Comparison of ENCODE assay signal across 8 mouse cellular contexts in genomic region chr9:77917074-77917621, GRCm38 (mm10). TPM values are rescaled to one million over a fixed set of nuclear protein-coding genes. Genes with fewer than 3 reads are reported as not detected.
A peak's percentile ranks its signal among the peaks of the same experiment; 100 is the strongest.
DNase-seq lines count a peak whose midpoint lies in the region; ATAC-seq and TF ChIP-seq lines count a peak whose summit lies in the region.

Elovl5 (plus strand) TSS chr9:77917364.

- peak within 1 kb of the TSS; percentile 93 for H3K27ac ChIP-seq in heart, embryonic 12.5 days (ENCODE audit: poor library complexity, severe bottlenecking)
- peak within 1 kb of the TSS; percentile 87 for H3K27ac ChIP-seq in kidney, postnatal 0 days
- peak within 1 kb of the TSS; percentile 34 for H3K27ac ChIP-seq in liver, embryonic 11.5 days (ENCODE audit: low read depth, low read length)
- peak within 1 kb of the TSS; percentile 75 for H3K27ac ChIP-seq in stomach, embryonic 14.5 days (ENCODE audit: low read length)

- H3K27me3 ChIP-seq in heart, embryonic 12.5 days (replicated peaks), result no peaks in the 10 kb centered on the region
- H3K27me3 ChIP-seq in kidney, postnatal 0 days (ENCODE audit: insufficient read depth, low read length), result no peaks in the 10 kb centered on the region
- no peaks in the 10 kb centered on the region for H3K27me3 ChIP-seq in liver, embryonic 11.5 days (replicated peaks; ENCODE audit: control insufficient read depth, insufficient read depth, low read length)
- no peaks in the 10 kb centered on the region for H3K27me3 ChIP-seq in stomach, embryonic 14.5 days (ENCODE audit: control insufficient read depth, insufficient read depth, low read length)

- H3K4me2 ChIP-seq in heart, embryonic 12.5 days, result peak within 1 kb of the TSS; percentile 69
- H3K4me2 ChIP-seq in kidney, postnatal 0 days (ENCODE audit: low read length), result peak within 1 kb of the TSS; percentile 93
- H3K4me2 ChIP-seq in liver, embryonic 11.5 days, result peak within 1 kb of the TSS; percentile 71
- peak within 1 kb of the TSS; percentile 88 for H3K4me2 ChIP-seq in stomach, embryonic 14.5 days (replicated peaks; ENCODE audit: low read depth, low read length)

- no peaks in the 10 kb centered on the region for H3K9me3 ChIP-seq in heart, embryonic 12.5 days (replicated peaks)
- H3K9me3 ChIP-seq in kidney, postnatal 0 days (replicated peaks; ENCODE audit: low read length), result no peaks in the 10 kb centered on the region
- no peaks in the 10 kb centered on the region for H3K9me3 ChIP-seq in liver, embryonic 11.5 days (ENCODE audit: control insufficient read depth, low read length)
- H3K9me3 ChIP-seq in stomach, embryonic 14.5 days (ENCODE audit: control insufficient read depth, low read depth, low read length), result no peaks in the 10 kb centered on the region

- peak; percentile 73 for ATAC-seq in erythroid progenitor cell, adult 5-6 weeks (replicated peaks; ENCODE audit: low FRiP score, poor library complexity, severe bottlenecking)
- peak; percentile 93 for ATAC-seq in heart, embryonic 12.5 days (ENCODE audit: insufficient number of reproducible peaks, low FRiP score)
- ATAC-seq in kidney, postnatal 0 days (replicated peaks; ENCODE audit: low FRiP score, low read depth), result peak; percentile 96
- peak; percentile 89 for ATAC-seq in liver, embryonic 11.5 days (replicated peaks; ENCODE audit: low FRiP score)
- ATAC-seq in stomach, embryonic 14.5 days (ENCODE audit: insufficient number of reproducible peaks, insufficient read depth, low FRiP score, low read depth), result peak; percentile 92

- no peaks in the 10 kb centered on the region for H3K36me3 ChIP-seq in heart, embryonic 12.5 days
- no peaks in the 10 kb centered on the region for H3K36me3 ChIP-seq in kidney, postnatal 0 days (ENCODE audit: insufficient read depth, low read length)
- no peaks in the 10 kb centered on the region for H3K36me3 ChIP-seq in liver, embryonic 11.5 days (ENCODE audit: control insufficient read depth, insufficient read depth, low read length)
- H3K36me3 ChIP-seq in stomach, embryonic 14.5 days (ENCODE audit: control insufficient read depth, insufficient read depth, low read length), result no peaks in the 10 kb centered on the region

- peak within 1 kb of the TSS; percentile 99 for H3K4me3 ChIP-seq in heart, embryonic 12.5 days
- H3K4me3 ChIP-seq in kidney, postnatal 0 days (replicated peaks; ENCODE audit: low read depth, low read length), result peak within 1 kb of the TSS; percentile 98
- peak within 1 kb of the TSS; percentile 92 for H3K4me3 ChIP-seq in liver, embryonic 11.5 days (ENCODE audit: low read depth, low read length)
- H3K4me3 ChIP-seq in stomach, embryonic 14.5 days (ENCODE audit: low read depth, low read length), result peak within 1 kb of the TSS; percentile 92

- H3K4me1 ChIP-seq in heart, embryonic 12.5 days (replicated peaks), result peaks cover 41% of the 10 kb centered on the region
- H3K4me1 ChIP-seq in kidney, postnatal 0 days (replicated peaks; ENCODE audit: insufficient read depth, low read length), result no peaks in the 10 kb centered on the region
- H3K4me1 ChIP-seq in liver, embryonic 11.5 days (replicated peaks; ENCODE audit: control insufficient read depth, insufficient read depth, low read length), result peaks cover 11% of the 10 kb centered on the region
- H3K4me1 ChIP-seq in stomach, embryonic 14.5 days (ENCODE audit: control insufficient read depth, insufficient read depth, low read length), result peaks cover 8% of the 10 kb centered on the region; the same call in 1 of the 2 replicates

- under 1% methylated on average over 42 of the region's 42 CpGs for WGBS in heart, embryonic 12.5 days
- WGBS in kidney, postnatal 0 days, result under 1% methylated on average over 42 of the region's 42 CpGs
- under 1% methylated on average over 42 of the region's 42 CpGs for WGBS in liver, embryonic 11.5 days
- WGBS in stomach, embryonic 14.5 days, result under 1% methylated on average over 42 of the region's 42 CpGs

- no peak; the same call in 1 of the 2 replicates for TF ChIP-seq CTCF in kidney, postnatal 0 days (IDR thresholded peaks at IDR 0.05; ENCODE audit: low read depth)

- peak within 1 kb of the TSS; percentile 95 for H3K9ac ChIP-seq in heart, embryonic 12.5 days
- H3K9ac ChIP-seq in kidney, postnatal 0 days (ENCODE audit: low read depth, low read length), result peak within 1 kb of the TSS; percentile 77
- peak within 1 kb of the TSS; percentile 51 for H3K9ac ChIP-seq in liver, embryonic 11.5 days (ENCODE audit: low read depth, low read length)
- peak within 1 kb of the TSS; percentile 71 for H3K9ac ChIP-seq in stomach, embryonic 14.5 days (replicated peaks; ENCODE audit: low read depth, low read length)

- peak; percentile 98 for DNase-seq in CD4-positive helper T cell, adult 2 months (ENCODE audit: low read depth, low spot score)
- peak; percentile 92 for DNase-seq in brain, embryonic 18.5 days (ENCODE audit: low read depth, low spot score)
- peak; percentile 97 for DNase-seq in kidney, postnatal 0 days (ENCODE audit: low spot score)
- peak; percentile 93 for DNase-seq in liver, embryonic 11.5 days (ENCODE audit: low spot score)
- peak; percentile 97 for DNase-seq in naive thymus-derived CD4-positive, alpha-beta T cell, adult 2 months (ENCODE audit: low read depth)

RNA-seq across cellular contexts. Expression of gene Elovl5, which starts in this region (rescaled TPM):
- 10.5 and 16.2 TPM in 2 replicates for total RNA-seq in erythroid progenitor cell, adult 5-6 weeks (2015; ENCODE audit: low replicate concordance)
- 10.4 and 10.9 TPM in 2 replicates for total RNA-seq in erythroid progenitor cell, adult 5-6 weeks (2017; ENCODE audit: low replicate concordance)
- polyA plus RNA-seq in heart, embryonic 12.5 days (2016; fragmentation: Nextera tagmentation; extraction: Ambion mirVana), result 84.9 and 86.5 TPM in 2 replicates
- 60.5 and 68.4 TPM in 2 replicates for polyA plus RNA-seq in kidney, postnatal 0 days (2015; fragmentation: Nextera tagmentation; extraction: Ambion mirVana)
- polyA plus RNA-seq in liver, embryonic 11.5 days (2014; fragmentation: Nextera tagmentation; extraction: Ambion mirVana), result 54.1 and 56.0 TPM in 2 replicates
- 85.4 and 89.1 TPM in 2 replicates for polyA plus RNA-seq in stomach, embryonic 14.5 days (2014; fragmentation: Nextera tagmentation; extraction: Ambion mirVana)

Comparison
In these comparisons a context has a peak if more than half of its experiments do, and no peak if none do; other contexts are left out.
1. Peak in every context shown above with its lines: DNase-seq, ATAC-seq, H3K4me3 ChIP-seq and H3K27ac ChIP-seq.
2. H3K27ac ChIP-seq: peak in every context shown above with its lines; median percentile 93 in heart, embryonic 12.5 days; 87 in kidney, postnatal 0 days; 75 in stomach, embryonic 14.5 days; 34 in liver, embryonic 11.5 days.